Mouse (Mus musculus) frontal cortex, postnatal 25 days (tissue): ENCODE data around the gene Dlg3.

ENCODE experiments used
- DNase-seq, 2 experiments: peaks; one replicate each; pipeline ENCODE4 v3.0.0; 2022; ENCODE audit warnings: low spot score in 2 of 2

Dlg3 gene

DNA sequence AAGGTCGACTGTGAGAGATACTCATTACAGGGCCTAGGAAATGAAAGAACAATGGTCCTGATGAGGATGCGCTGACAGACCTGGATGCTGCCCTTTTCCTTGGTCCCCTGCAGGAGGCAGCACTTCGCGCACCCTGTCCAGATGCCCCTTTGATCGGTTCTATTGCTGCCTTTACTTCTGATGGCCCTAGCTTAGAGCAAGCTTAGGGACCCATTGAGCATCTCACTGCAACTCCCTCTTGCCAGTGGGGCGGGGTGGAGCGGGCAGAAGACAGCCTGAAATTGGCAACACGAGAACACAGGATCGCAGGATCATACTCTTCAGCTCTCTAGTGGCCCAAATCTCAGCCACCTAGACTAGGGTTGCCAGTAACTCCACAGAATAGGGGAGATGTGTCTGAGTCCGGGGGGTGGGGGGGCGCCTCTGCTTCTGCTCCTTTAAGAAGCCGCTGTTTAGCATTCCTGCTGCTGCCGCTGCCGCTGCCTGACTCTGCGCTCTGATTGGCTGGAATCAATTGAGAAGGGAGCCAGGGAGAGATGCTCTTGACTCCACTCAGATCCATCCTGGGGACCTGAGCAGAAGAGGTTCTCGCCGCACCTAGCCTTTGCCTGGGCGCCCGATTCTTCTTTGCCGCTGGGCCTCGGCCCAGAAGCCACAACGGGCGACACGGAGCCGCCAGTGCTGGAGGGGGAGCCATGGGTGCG lies at the start of gene Dlg3:
Dlg3 (plus strand) TSS at position 542 of the 704 bp plus-strand sequence.
- peak; percentile 20 to 46 for DNase-seq

GRCm38 (mm10) chrX:100728947-100729346 lies 38.6 kb upstream of the Dlg3 start:
- no peak for DNase-seq

GRCm38 (mm10) chrX:100729665-100730188 lies 37.8 kb upstream of the Dlg3 start, which contains the start of gene Gdpd2:
Gdpd2 (plus strand) TSS chrX:100729873.
- no peak for DNase-seq

DNA sequence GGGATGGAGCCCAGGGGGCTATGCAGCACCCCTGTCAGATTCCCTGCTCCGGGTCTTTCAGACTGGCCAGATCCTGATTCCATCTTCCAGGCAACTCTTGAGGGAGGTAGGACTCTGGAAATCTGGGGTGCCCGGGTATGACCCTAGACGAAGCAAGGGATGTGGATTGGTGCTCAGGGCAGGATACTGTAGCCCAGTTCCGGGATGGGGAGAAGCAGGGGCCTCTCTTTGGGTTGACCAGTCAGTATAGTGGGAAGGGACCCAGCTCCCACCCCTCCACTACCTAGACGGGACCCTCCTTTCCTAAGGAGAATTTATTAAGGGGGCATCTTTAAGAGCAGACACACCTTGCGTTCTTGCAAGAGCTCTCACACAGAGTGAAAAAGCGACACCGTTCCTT lies 37.3 kb upstream of the Dlg3 start:
- DNase-seq = no peak

GRCm38 (mm10) chrX:100734359-100734758 lies 33.2 kb upstream of the Dlg3 start:
- DNase-seq = no peak

DNA sequence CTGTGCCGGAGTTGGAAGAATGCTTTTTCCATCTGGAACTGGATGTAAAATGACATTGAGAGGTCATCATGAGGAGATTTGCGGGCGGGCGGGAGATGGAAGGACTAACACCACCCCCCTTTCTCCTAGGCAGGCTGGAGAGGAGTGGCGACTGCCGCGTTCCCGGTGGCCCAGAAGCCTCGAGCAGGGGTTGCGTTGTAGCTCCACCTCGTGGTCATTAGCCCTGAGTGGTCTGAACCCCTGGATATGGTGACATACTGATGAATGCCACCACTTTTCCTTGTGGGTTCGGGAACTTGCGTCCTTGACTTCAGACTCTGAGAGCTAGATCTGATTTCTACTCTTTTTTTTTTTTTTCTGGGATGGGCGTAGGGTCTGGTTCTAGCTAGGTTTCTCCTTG lies 28.6 kb upstream of the Dlg3 start:
- peak; percentile 33 to 49 for DNase-seq

- DNase-seq = no peak
Measured at GRCm38 (mm10) chrX:100739443-100739842, 28.1 kb upstream of the Dlg3 start.

DNA sequence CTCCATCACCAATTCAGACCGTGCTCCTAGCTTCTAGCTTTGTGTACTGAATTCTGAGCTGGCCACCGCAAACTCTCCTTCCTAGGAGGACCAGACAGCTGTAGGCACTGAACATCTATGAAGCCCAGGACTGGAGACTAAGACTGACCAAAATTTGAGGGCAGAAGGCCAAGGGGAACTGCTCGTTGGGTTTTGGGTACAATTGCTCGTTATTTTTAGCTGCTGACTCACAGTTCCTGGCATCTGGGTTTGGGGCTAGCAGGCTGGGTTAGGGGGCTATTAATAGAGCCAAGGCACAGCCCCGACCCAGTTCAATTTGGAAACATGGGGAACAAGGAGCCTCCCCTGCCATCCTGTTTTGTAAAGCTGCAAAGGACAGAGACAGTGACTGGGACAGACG lies 26.7 kb upstream of the Dlg3 start:
- DNase-seq = no peak

DNA sequence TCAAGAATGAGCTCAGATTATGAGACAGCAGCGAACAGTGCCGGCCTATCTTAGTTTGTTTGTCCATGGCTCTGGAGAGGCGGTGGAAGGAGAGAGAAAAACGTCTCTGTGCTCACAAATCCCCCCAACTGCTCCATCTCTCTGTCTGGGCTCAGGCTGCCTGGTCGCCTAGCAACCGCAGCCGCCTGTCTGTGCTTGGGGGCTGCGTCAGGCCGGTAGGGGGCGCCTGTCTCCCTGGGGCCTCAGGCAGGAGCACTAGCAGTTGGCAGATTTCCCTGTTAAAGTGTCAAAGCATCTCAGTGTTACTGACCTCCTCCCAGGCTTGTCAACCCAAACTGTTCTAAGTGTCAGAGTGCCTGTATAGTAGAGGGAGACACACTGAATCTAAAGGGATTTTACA lies 25.6 kb upstream of the Dlg3 start:
- DNase-seq = peak; percentile 62 to 77

- no peak for DNase-seq
Measured at GRCm38 (mm10) chrX:100765855-100766254, 1.7 kb upstream of the Dlg3 start.

DNA sequence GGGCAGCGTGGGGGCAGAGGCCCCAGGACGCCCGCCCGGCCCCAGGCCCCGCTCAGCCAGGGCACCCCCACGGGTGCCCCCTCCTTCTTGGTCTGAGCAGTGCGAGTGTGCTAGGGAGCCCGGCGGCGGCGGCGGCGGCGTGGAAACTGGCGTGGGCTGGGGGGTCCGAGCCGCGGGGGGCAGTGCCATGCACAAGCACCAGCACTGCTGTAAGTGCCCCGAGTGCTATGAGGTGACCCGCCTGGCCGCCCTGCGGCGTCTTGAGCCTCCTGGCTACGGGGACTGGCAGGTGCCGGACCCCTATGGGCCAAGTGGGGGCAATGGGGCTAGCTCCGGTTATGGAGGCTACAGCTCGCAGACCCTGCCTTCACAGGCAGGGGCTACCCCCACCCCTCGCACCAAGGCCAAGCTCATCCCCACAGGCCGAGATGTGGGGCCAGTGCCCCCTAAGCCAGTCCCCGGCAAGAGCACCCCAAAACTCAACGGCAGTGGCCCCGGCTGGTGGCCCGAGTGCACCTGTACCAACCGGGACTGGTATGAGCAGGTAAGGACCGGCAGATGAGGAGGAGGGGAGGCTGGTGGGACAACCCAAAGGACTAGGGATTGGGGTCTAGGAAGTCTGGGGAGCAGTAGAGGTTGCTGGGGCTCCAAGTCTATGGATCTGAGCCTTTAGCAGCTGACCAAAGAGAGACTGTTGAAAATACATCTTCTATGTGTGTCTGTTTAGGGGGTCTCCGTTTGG lies 534 bp downstream of the Dlg3 start:
- no peak for DNase-seq

DNA sequence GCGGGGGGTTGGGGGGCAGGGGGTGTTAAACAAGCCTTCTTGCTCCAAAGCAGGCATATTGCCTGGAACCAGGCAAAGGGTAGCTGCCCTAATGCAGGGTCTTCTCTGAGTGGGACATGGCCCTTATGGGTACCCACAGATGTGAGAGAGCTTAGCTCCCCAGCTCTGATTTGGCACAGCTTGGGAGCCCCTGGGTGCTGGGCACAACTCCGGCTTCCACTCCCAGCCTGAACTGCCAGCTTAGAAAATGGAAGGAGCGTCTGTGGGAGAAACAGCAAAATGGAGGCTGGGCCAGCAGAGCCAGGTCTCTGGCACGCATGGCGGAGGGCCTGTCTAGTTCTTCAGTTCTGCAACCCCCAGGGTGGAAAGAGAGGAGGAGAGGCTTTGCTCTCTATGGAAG lies 1.8 kb downstream of the Dlg3 start:
- no peak for DNase-seq

GRCm38 (mm10) chrX:100774341-100774811 lies 6.9 kb downstream of the Dlg3 start:
- no peak for DNase-seq

DNA sequence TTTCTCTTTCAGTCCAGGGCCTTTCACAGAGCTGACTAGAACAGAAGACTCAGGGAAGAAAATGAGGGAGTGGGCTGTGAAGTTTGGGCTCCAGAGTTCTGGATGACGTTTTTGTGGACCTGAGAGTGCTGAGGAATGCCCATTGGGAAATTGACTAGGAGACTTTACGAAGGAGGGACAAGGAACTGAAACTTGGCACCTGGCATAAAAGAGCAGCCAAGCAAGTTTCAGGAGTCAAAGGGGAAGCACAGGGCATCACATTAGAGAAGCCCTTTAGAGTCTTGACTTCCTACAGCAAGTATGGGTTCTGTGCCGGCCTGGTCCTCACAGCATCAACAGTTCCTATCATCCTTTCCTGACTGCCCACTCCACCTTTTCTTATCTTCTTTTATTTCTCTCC lies 7.9 kb downstream of the Dlg3 start:
- DNase-seq = no peak

GRCm38 (mm10) chrX:100776494-100776893 lies 9.0 kb downstream of the Dlg3 start:
- DNase-seq = peak in 1 of 2 experiments; percentile 47

GRCm38 (mm10) chrX:100776985-100777654 lies 9.6 kb downstream of the Dlg3 start:
- no peak for DNase-seq

DNA sequence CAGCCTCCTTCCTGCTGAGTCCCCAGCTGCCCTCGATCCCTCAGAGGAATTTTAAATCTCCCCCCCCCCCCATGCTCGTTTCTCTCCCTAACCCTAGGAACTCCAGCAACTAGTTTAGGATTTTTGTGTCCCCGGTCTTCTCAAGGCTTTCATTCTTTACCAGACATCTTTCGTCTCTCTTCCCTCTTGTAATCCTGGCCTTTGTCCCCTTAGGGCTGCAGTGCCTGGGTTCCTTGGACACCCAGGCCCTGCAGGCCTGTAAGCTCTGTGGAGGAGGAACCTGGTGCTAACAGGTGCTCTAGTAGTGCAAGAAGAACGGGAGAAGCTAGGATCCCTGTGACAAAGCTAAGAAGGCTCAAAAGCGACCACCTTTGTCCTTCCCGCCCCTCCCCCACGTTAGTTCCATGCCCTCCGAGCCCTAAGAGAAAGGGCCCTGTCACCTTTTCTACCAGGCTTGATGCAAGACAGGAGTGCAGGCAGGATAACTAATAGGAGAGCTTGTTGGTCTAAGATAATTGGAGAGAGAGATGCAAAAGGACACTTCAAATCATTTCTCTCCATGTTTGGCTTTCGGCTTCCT lies 10.2 kb downstream of the Dlg3 start:
- DNase-seq = no peak

DNA sequence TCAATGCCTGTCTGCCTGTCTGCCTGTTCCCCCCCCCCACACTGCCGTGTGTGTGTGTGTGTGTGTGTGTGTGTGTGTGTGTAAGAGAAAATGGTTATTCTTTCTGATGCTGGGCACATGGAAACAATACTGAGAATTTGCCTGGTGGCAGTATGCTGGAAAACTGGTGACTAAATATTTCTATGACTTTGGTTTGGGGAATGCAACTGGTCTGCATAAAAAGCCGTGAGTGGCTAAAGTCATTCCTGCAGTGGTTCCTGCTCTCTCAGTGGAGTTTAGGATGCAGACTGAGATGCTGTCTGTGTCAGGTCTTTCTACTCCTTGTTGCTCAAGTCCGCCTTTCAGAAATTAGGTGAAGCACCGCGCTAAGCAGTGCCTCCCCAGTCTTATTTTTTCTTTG lies 10.9 kb downstream of the Dlg3 start:
- no peak for DNase-seq

DNA sequence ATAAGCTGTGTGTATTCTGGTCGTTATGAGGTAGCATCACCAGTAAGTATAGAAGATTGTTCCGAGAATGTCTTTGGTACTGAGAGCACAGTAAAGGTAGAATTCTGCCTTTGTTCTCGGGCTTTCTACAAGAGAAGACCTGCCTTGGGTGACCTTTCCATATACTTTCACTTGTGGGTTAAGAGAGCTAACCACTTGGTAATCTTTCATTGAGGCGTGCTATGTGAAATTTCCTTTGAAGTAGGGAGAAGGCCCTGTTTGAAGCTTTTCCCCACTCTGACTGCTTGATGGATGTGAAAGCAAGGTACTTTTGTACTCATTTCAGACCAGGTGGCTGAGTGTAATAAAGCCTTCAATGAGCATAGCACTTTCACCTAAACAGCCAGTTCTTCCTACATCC lies 21.8 kb downstream of the Dlg3 start:
- DNase-seq = no peak

DNA sequence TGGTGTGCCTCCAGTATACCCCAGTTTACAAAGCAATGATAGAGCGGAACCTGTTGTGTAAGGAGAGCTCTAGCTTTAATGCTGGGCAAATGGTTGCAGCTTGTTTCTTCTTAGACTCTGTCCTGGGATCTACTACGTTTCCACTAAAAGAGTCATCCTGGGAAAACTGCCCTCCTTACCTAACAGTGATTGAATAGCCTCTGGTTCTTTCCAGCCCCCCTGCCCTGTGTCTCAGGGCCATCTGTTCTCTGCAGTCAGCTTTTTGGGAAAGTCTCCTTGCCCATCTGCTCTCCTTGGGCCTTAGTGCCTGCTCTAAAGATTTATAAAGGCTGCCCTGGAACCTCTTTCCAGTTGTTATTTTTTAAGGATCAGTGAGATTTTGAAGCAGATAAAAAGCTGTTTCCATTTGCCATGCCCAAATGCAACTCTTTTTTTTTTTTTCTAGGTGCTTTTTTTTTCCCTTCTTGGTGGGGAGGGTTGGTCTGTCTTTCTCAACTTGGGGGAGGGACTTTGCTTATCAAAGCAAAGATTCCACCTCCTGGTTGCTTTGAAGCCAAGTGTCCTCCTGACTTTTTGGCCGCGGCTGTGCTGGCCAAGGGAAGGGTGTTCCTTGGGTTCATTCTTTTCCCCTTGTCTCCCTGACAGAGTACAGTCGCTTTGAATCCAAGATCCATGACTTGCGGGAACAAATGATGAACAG lies 28.7 kb downstream of the Dlg3 start:
- no peak for DNase-seq

- DNase-seq = no peak
Measured at GRCm38 (mm10) chrX:100796741-100797090, 29.2 kb downstream of the Dlg3 start.
